Mouse (Mus musculus): ENCODE data around the gene Lpp.

DNA sequence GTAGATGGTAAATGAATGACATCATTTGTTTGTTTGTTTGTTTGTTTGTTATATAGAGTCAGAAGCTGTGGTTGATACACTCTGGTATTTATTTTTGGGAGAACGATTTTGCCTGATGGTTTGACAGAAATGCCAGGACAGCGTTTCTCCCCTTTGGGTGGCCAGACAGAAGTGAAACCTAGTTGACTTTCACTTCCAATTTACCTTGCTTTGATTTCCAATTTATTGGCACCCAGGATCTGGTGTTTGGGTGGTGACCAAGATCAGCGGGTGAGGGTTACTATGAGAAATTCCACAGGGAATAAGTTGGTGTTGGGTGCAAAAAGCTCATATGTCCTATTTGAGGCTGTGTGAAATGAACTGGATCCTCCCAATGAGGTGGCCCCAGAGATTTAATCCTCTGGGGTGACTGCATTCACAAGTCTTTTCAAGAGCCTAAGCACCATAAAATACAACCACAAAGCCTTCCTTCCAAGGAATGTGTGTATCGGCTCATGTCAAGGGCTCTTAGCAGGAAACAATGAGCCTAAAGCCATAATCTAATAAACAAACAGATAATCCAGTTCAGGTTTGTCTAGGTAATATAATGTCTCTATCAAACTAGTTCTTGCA, 249.8 kb downstream of the Lpp start:
- no peak for TF ChIP-seq POLR2A (IDR thresholded peaks at IDR 0.05; ENCODE audit: insufficient read depth, low read depth, low read length)
- no peak for TF ChIP-seq CTCF (IDR thresholded peaks at IDR 0.05)
- no peak for TF ChIP-seq EP300 (IDR thresholded peaks at IDR 0.05; ENCODE audit: insufficient read depth, low read depth, low read length)
